Mouse (Mus musculus): Measurements from ENCODE around the gene Rin3. TPM values are rescaled to one million over a fixed set of nuclear protein-coding genes. Genes with fewer than 3 reads are reported as not detected.

Gene Rin3
- polyA plus RNA-seq, 1 experiment from 2014 or later, result 2.8 TPM

DNA sequence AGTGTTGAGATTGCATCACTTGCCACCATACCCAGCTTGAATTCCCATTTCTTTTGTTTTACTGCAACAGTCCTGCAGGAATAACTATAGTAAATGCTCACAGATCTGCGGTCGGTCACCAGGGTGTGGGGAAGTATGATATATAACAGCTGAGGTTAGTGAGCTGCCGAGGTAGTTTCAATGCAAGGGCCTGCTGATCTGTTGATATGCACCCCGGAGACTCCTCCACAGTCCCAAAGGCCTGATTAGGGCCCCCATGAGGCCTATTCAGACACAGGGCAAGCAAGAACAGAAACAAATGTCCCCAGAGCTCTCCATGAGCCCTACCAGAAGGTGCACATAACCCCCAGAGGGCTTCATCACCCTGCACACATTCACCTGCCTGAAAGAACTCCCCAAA is 147.4 kb downstream of the Rin3 start:
- Histone ChIP-seq H3K27ac (no peak overlapping the region), H3K9me3 (no peaks in the 10 kb centered on the region), H3K4me3 (no peak overlapping the region), H3K27me3 (ENCODE audit: poor library complexity, severe bottlenecking) (no peaks in the 10 kb centered on the region), H3K4me1 (no peaks in the 10 kb centered on the region), H3K36me3 (replicated peaks) (peaks cover 6% of the 10 kb centered on the region)
- WGBS, result 91% methylated on average over 4 of the region's 4 CpGs
- no peak for DNase-seq (ENCODE audit: extremely low spot score, low spot score)

DNA sequence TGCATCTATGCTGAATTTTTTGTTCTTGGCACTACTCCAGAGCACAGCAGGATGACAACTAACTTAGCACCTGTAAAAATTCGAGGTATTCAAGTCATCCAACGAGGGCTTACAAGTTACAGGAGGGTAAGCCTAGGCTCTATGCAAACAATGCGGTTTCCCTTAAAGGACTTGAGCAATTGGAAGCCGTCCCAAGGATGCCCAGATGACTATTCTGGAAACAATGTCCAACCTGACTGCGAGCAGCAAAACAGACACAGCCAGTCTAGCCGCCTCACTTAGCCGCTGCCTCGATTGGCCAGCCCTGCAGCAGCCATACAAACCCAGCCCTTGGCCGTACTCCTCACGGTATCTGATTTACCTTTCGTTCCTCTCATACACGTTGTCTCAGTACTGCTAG is 149.4 kb downstream of the Rin3 start:
- no peak overlapping the region for H3K27ac ChIP-seq
- 88% methylated on average over 12 of the region's 12 CpGs for WGBS
- no peak overlapping the region for H3K4me3 ChIP-seq
- DNase-seq (ENCODE audit: extremely low spot score, low spot score), result no peak
- H3K9me3 ChIP-seq, result no peaks in the 10 kb centered on the region
- H3K27me3 ChIP-seq (ENCODE audit: poor library complexity, severe bottlenecking), result no peaks in the 10 kb centered on the region
- no peaks in the 10 kb centered on the region for H3K4me1 ChIP-seq
- H3K36me3 ChIP-seq (replicated peaks), result no peaks in the 10 kb centered on the region

DNA sequence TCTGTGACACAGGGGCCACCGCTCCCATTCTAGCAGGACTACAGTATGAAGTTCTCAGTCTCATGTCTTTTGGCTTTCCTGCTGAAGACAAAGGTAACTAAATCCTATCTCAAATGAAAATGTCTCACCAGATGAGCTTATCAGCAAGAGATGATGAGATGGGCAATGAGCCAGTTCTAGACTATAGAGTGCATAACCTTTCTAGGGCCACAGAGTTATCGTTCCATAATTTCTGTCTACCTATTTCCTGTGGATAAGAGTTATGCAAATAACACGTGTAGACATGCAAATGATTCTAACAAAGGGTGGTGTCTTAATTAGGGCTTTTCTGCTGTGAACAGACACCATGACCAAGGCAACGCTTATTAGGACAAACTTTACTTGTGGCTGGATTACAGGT is 151.3 kb downstream of the Rin3 start:
- 89% methylated on average over 4 of the region's 4 CpGs for WGBS
- Histone ChIP-seq H3K9me3 (no peaks in the 10 kb centered on the region), H3K27me3 (ENCODE audit: poor library complexity, severe bottlenecking) (no peaks in the 10 kb centered on the region), H3K36me3 (replicated peaks) (no peaks in the 10 kb centered on the region), H3K4me3 (no peak overlapping the region), H3K27ac (no peak overlapping the region), H3K4me1 (peaks cover 14% of the 10 kb centered on the region)
- no peak for DNase-seq (ENCODE audit: extremely low spot score, low spot score)

DNA sequence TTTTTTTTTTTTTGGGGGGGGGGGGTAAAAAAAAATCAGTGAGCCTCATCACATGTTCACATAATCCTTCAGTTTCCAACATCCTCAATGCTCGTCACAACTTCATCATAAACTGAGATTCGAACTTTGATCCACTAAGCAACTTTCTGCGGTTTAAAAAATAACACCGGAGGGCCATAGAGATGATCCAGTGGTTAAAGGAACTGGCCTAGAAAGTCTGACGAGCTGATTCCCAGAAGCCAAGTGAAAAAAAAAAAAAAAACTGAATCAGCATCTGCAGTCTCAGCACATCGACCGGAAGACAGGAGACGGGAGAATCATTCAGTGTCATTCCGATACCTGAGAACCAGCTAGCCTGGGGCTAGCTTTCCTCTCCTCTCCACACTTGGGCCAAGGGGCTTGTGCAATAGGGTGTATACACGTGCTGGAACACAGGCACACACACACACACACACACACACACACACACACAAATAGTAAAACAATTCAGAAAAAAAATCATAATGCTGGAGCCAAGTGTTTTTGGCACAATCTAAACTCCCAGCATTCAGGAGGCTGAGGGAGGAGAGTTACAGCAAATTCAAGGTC is 154.2 kb downstream of the Rin3 start:
- peaks cover 21% of the 10 kb centered on the region for H3K4me1 ChIP-seq
- WGBS, result 77% methylated on average over 10 of the region's 10 CpGs
- H3K4me3 ChIP-seq, result no peak overlapping the region

DNA sequence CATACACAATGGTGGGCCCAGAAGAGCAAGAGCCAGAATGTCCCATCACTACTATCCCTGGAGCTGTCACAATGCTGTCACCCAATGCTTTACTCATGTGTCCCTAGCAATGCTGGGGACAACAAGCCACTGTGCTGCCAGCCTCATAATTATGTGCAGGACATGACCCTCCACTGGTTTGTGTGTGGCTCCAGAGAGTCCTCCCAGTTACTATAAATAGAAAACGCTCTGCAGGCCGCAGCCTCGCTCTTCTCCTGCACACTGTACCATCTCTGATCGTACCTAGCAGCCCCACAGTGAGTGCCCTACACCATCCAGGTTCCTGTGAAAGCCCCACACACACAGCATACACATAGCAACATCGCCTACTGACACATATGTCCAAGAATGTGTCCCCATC is 155.1 kb downstream of the Rin3 start:
- Histone ChIP-seq H3K4me3 (no peak overlapping the region), H3K4me1 (peaks cover 21% of the 10 kb centered on the region), H3K27ac (no peak overlapping the region), H3K36me3 (replicated peaks) (no peaks in the 10 kb centered on the region), H3K27me3 (ENCODE audit: poor library complexity, severe bottlenecking) (no peaks in the 10 kb centered on the region), H3K9me3 (no peaks in the 10 kb centered on the region)
- no peak for DNase-seq (ENCODE audit: extremely low spot score, low spot score)
- 81% methylated on average over 5 of the region's 5 CpGs for WGBS

More for the DNA sequence above, 154.2 kb downstream of the Rin3 start:
- no peak for DNase-seq (ENCODE audit: extremely low spot score, low spot score)
- no peaks in the 10 kb centered on the region for H3K9me3 ChIP-seq
- no peaks in the 10 kb centered on the region for H3K27me3 ChIP-seq (ENCODE audit: poor library complexity, severe bottlenecking)
- H3K36me3 ChIP-seq (replicated peaks), result no peaks in the 10 kb centered on the region
- H3K27ac ChIP-seq, result no peak overlapping the region

DNA sequence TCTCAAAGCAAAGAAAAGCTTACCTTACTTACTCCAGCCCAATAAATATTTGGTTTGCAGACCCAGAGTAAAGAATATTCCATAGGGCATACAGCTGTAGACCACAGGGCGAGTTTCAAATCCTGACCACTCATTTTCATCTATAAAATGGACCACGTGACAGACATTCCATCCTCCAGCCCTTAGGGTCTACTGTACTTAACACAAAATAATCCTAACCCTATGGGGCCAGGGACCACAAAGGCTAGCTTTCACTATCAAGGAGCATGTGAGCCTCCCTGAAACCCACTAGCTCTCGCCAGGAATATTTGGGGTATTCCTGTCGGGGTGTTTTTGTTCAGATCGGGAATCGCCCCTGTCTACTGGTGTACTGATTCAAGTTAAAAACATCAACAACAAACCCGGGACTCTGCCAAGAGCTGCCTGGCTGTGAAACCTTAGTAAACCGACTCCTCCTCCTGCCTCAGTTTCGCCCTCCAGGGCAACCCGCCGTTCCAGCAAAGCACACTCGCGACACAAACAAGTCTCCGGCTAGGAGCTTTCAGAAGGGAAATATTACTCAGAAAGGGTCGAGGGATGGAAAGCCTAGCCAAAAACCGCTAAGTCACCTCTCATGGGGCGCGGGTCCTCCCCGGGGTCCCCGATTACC is 156.3 kb downstream of the Rin3 start:
- H3K9me3 ChIP-seq, result no peaks in the 10 kb centered on the region
- no peak for DNase-seq (ENCODE audit: extremely low spot score, low spot score)
- H3K4me3 ChIP-seq, result peak overlapping the region; percentile 75
- peaks cover 21% of the 10 kb centered on the region for H3K4me1 ChIP-seq
- H3K36me3 ChIP-seq (replicated peaks), result no peaks in the 10 kb centered on the region
- peak overlapping the region; percentile 86 for H3K27ac ChIP-seq
- WGBS, result 5% methylated on average over 20 of the region's 20 CpGs
- no peaks in the 10 kb centered on the region for H3K27me3 ChIP-seq (ENCODE audit: poor library complexity, severe bottlenecking)

DNA sequence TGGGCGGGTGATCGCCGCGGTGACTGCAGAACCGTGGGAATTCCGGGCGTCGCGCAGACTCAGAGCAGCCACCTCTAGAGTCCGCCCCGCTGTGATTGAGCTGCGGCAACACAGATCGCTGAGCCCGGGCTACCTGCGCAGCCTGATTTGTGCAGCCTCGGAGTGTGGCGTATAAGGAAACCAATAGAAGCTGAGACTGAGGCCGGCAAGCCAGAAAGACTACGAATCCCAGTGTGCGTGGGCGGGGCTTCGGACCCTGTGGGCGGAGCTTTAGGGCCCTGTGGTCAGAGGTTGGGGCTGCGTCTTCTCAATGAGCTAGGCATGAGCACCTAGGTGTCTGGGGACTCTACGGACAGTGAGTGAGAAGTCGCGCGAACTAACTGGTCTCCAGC is 156.8 kb downstream of the Rin3 start, which contains the start of gene Lgmn:
Gene Lgmn (minus strand): TSS at position 182 of the 392 bp plus-strand sequence.
- no peaks in the 10 kb centered on the region for H3K27me3 ChIP-seq (ENCODE audit: poor library complexity, severe bottlenecking)
- WGBS, result under 1% methylated on average over 28 of the region's 28 CpGs
- H3K4me3 ChIP-seq, result peak within 1 kb of the TSS; percentile 75
- peak; percentile 96 for DNase-seq (ENCODE audit: extremely low spot score, low spot score)
- no peaks in the 10 kb centered on the region for H3K9me3 ChIP-seq
- H3K36me3 ChIP-seq (replicated peaks), result no peaks in the 10 kb centered on the region
- H3K27ac ChIP-seq, result peak within 1 kb of the TSS; percentile 86
- H3K4me1 ChIP-seq, result peaks cover 21% of the 10 kb centered on the region

Other genes starting within 250 kb of the Rin3 start
- gene Slc24a4, start 154.3 kb upstream of the Rin3 start, polyA plus RNA-seq (2016; fragmentation: Nextera tagmentation; extraction: Ambion mirVana), result 0.06 TPM in 1 of 2 replicates, not detected in the other
- 41.4 and 42.8 TPM in 2 replicates for gene Lgmn, start 156.8 kb downstream of the Rin3 start, polyA plus RNA-seq (2016; fragmentation: Nextera tagmentation; extraction: Ambion mirVana)
- gene Golga5, start 186.1 kb downstream of the Rin3 start, polyA plus RNA-seq (2016; fragmentation: Nextera tagmentation; extraction: Ambion mirVana), result 25.0 and 26.3 TPM in 2 replicates

Data from forebrain, embryonic 10.5 days (tissue).